Mouse (Mus musculus): ENCODE measurements around the gene Rspo1.
"Not testable (repeated sequence)": the region's sequence is repeated elsewhere in the genome, so short reads cannot be mapped to it uniquely, and the experiment has no call there.

Gene Rspo1

GRCm38 (mm10) chr4:124985671-124986602 is at the start of gene Rspo1:
Gene Rspo1 (plus strand): TSS chr4:124986430.
- no peak for DNase-seq (ENCODE audit: low spot score in 2 of 2)

GRCm38 (mm10) chr4:124936613-124937471 is 49.4 kb upstream of the Rspo1 start, which contains the start of gene 9930104L06Rik:
Gene 9930104L06Rik (plus strand): TSS chr4:124937048.
- DNase-seq (ENCODE audit: low spot score in 2 of 2), result peak; percentile 90 to 93

GRCm38 (mm10) chr4:124939211-124939610 is 47.0 kb upstream of the Rspo1 start, which contains the start of gene Cdca8:
Gene Cdca8 (minus strand): TSS chr4:124939311.
- DNase-seq (ENCODE audit: low spot score in 2 of 2), result not testable (repeated sequence)

- DNase-seq (ENCODE audit: low spot score in 2 of 2), result peak; percentile 78 to 94
Observed at GRCm38 (mm10) chr4:124943022-124943421, 43.2 kb upstream of the Rspo1 start.

- no peak for DNase-seq (ENCODE audit: low spot score in 2 of 2)
Observed at GRCm38 (mm10) chr4:124943781-124944180, 42.4 kb upstream of the Rspo1 start.

GRCm38 (mm10) chr4:124944961-124945360 is 41.3 kb upstream of the Rspo1 start:
- DNase-seq (ENCODE audit: low spot score in 2 of 2), result no peak

GRCm38 (mm10) chr4:124949488-124949887 is 36.7 kb upstream of the Rspo1 start:
- DNase-seq (ENCODE audit: low spot score in 2 of 2), result no peak

GRCm38 (mm10) chr4:124950181-124951035 is 35.8 kb upstream of the Rspo1 start:
- no peak for DNase-seq (ENCODE audit: low spot score in 2 of 2)

- no peak for DNase-seq (ENCODE audit: low spot score in 2 of 2)
Observed at GRCm38 (mm10) chr4:124951036-124951433, 35.2 kb upstream of the Rspo1 start.

GRCm38 (mm10) chr4:124953546-124953945 is 32.7 kb upstream of the Rspo1 start:
- no peak for DNase-seq (ENCODE audit: low spot score in 2 of 2)

- no peak for DNase-seq (ENCODE audit: low spot score in 2 of 2)
Observed at GRCm38 (mm10) chr4:124957284-124957683, 28.9 kb upstream of the Rspo1 start.

- DNase-seq (ENCODE audit: low spot score in 2 of 2), result no peak
Observed at GRCm38 (mm10) chr4:124959062-124959461, 27.2 kb upstream of the Rspo1 start.

GRCm38 (mm10) chr4:124960940-124961339 is 25.3 kb upstream of the Rspo1 start:
- DNase-seq (ENCODE audit: low spot score in 2 of 2), result no peak

- no peak for DNase-seq (ENCODE audit: low spot score in 2 of 2)
Observed at GRCm38 (mm10) chr4:124962576-124962975, 23.7 kb upstream of the Rspo1 start.

GRCm38 (mm10) chr4:124964912-124965599 is 21.2 kb upstream of the Rspo1 start:
- no peak for DNase-seq (ENCODE audit: low spot score in 2 of 2)

- DNase-seq (ENCODE audit: low spot score in 2 of 2), result no peak
Observed at GRCm38 (mm10) chr4:124968711-124969110, 17.5 kb upstream of the Rspo1 start.

GRCm38 (mm10) chr4:124969219-124969848 is 16.9 kb upstream of the Rspo1 start:
- DNase-seq (ENCODE audit: low spot score in 2 of 2), result no peak

- DNase-seq (ENCODE audit: low spot score in 2 of 2), result no peak
Observed at GRCm38 (mm10) chr4:124970194-124970593, 16.0 kb upstream of the Rspo1 start.

GRCm38 (mm10) chr4:124970677-124971076 is 15.6 kb upstream of the Rspo1 start:
- DNase-seq (ENCODE audit: low spot score in 2 of 2), result no peak

GRCm38 (mm10) chr4:124971094-124971493 is 15.1 kb upstream of the Rspo1 start:
- DNase-seq (ENCODE audit: low spot score in 2 of 2), result no peak
